Mouse (Mus musculus) neural tube, embryonic 13.5 days (tissue): Measurements from ENCODE around the gene Sp3. TPM values are rescaled to one million over a fixed set of nuclear protein-coding genes. Genes with fewer than 3 reads are reported as not detected.

Experiments used
- ATAC-seq: fragments of 200-750 bp; cut with Nextera tagmentation; 2 replicates; pipeline ENCODE4 v1.8.0; 2017; ENCODE audit warnings: low read depth, mild to moderate bottlenecking, moderate TSS enrichment, moderate library complexity
- H3K27ac ChIP-seq: fragments of 300-500 bp; sonication (generic); replicated peaks from 2 replicates; pipeline ENCODE4 v1.5.1; 2015; ENCODE audit warnings: moderate library complexity, mild to moderate bottlenecking, inconsistent platforms
- H3K27me3 ChIP-seq: fragments of 300-500 bp; sonication (generic); 2 replicates; pipeline ENCODE4 v1.6.1; 2015; ENCODE audit warnings: mild to moderate bottlenecking, inconsistent platforms
- H3K36me3 ChIP-seq: fragments of 300-500 bp; sonication (generic); 2 replicates; pipeline ENCODE4 v1.6.1; 2015; ENCODE audit warnings: mild to moderate bottlenecking, inconsistent platforms
- H3K4me1 ChIP-seq: fragments of 300-500 bp; sonication (generic); replicated peaks from 2 replicates; pipeline ENCODE4 v1.6.1; 2015; ENCODE audit warnings: inconsistent platforms
- H3K4me2 ChIP-seq: fragments of 300-500 bp; sonication (generic); 2 replicates; pipeline ENCODE4 v1.6.1; 2015; ENCODE audit warnings: inconsistent platforms, mild to moderate bottlenecking, moderate library complexity
- H3K4me3 ChIP-seq: fragments of 300-500 bp; sonication (generic); 2 replicates; pipeline ENCODE4 v1.5.1; 2015; ENCODE audit warnings: mild to moderate bottlenecking, inconsistent platforms
- H3K9ac ChIP-seq: fragments of 300-500 bp; sonication (generic); 2 replicates; pipeline ENCODE4 v1.6.1; 2015; ENCODE audit warnings: moderate library complexity, mild to moderate bottlenecking, inconsistent platforms
- H3K9me3 ChIP-seq: fragments of 300-500 bp; sonication (generic); 2 replicates; pipeline ENCODE4 v1.6.1; 2016; ENCODE audit warnings: inconsistent platforms
- WGBS: fragments of 180-500 bp; shearing (Covaris S2); methylation state at CpG from one replicate; pipeline ENCODE4 v1.1.7; 2015; 5-methylcytosine and 5-hydroxymethylcytosine counted together
- polyA plus RNA-seq: library from polyadenylated mRNA; unstranded; fragments of >200 nt; fragmentation: Nextera tagmentation; extraction: Ambion mirVana; gene quantifications from 2 replicates; pipeline ENCODE4 v1.2.1, GENCODE M21; 2015

Sp3 gene
- polyA plus RNA-seq, 1 experiment from 2014 or later: 39.7 TPM

- Histone ChIP-seq H3K4me3 (no peak overlapping the region), H3K4me1 (peaks cover 10% of the 10 kb centered on the region), H3K36me3 (peaks cover 4% of the 10 kb centered on the region; the same call in 1 of the 2 replicates), H3K27ac (no peak overlapping the region), H3K9me3 (0 out of 2 replicates have a peak, but pooled peaks cover 8% of the 10 kb centered on the region), H3K9ac (no peak overlapping the region), H3K27me3 (no peaks in the 10 kb centered on the region), H3K4me2 (no peak overlapping the region)
- no peak for ATAC-seq
- 30% methylated on average over 1 of the region's 1 CpGs for WGBS
Observed at GRCm38 (mm10) chr2:72985516-72985915, 5.3 kb upstream of the Sp3 start.

- 0 out of 2 replicates have a peak, but pooled peaks cover 8% of the 10 kb centered on the region for H3K9me3 ChIP-seq
- 57% methylated on average over 4 of the region's 4 CpGs for WGBS
- H3K9ac ChIP-seq: no peak overlapping the region
- no peak for ATAC-seq
- H3K4me3 ChIP-seq: no peak overlapping the region
- no peaks in the 10 kb centered on the region for H3K27me3 ChIP-seq
- H3K27ac ChIP-seq: no peak overlapping the region
- peaks cover 10% of the 10 kb centered on the region for H3K4me1 ChIP-seq
- peaks cover 4% of the 10 kb centered on the region; the same call in 1 of the 2 replicates for H3K36me3 ChIP-seq
- no peak overlapping the region for H3K4me2 ChIP-seq
Observed at GRCm38 (mm10) chr2:72984806-72985205, 4.6 kb upstream of the Sp3 start.

DNA sequence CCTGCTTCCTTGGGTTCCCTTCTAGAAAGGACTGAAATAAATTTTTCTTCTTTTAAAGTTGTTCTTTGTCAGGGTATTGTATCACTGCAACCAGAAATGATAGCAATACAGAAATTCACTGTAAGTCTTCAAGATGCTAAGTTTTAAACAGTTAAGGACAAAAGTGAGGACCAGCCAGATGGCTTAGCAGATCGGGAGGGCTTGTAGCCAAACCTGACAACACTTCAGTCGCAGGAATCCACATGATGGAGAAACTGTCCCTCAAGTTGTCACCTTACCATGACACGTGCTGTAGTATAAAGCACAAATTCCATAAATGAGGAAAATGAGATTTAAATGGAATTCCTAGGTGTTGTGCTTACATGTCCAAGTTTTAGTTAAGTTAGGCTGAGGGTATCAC lies 3.0 kb upstream of the Sp3 start:
- no peaks in the 10 kb centered on the region for H3K27me3 ChIP-seq
- no peak overlapping the region for H3K4me2 ChIP-seq
- 92% methylated on average over 3 of the region's 3 CpGs for WGBS
- H3K4me1 ChIP-seq: peaks cover 12% of the 10 kb centered on the region
- H3K36me3 ChIP-seq: no peaks in the 10 kb centered on the region
- H3K27ac ChIP-seq: no peak overlapping the region
- no peak for ATAC-seq
- no peaks in the 10 kb centered on the region for H3K9me3 ChIP-seq
- H3K9ac ChIP-seq: no peak overlapping the region
- H3K4me3 ChIP-seq: no peak overlapping the region

GRCm38 (mm10) chr2:72982110-72982785 lies 2.0 kb upstream of the Sp3 start:
- Histone ChIP-seq H3K4me3 (no peak overlapping the region), H3K9ac (no peak overlapping the region), H3K9me3 (no peaks in the 10 kb centered on the region), H3K27me3 (no peaks in the 10 kb centered on the region), H3K36me3 (no peaks in the 10 kb centered on the region), H3K4me1 (peaks cover 19% of the 10 kb centered on the region), H3K27ac (no peak overlapping the region), H3K4me2 (no peak overlapping the region)
- ATAC-seq: no peak
- WGBS: 93% methylated on average over 7 of the region's 7 CpGs

DNA sequence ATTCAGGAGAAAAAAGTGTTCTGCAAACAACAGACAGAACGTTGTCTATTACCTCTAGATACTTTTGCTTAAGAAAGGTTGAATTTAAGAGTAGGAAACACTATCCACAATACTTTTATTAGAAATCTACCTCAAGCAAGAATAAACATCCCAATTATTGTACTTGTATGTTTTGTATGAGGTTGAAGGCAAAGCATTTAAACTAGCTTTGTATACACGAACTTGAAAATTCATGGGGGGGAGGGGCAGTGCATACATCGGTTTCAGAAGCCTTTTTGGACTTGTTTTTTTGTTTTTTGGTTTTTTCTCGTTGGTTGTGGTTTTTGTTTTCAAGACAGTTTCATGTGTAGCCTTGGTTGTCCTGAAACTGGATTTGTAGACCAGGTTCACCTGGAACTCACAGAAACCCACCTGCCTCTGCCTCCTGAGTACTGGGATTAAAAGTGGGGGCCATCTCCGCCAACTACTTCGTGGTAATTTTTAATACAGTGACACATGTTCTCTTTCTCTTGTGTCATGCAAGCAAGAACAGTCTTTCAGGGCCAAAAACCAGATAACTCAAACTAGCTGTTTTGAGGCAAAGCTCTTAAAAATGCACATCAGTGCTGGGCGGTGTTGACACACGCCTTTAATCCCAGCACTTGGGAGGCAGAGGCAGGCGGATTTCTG lies 1.3 kb upstream of the Sp3 start:
- H3K4me3 ChIP-seq: peak overlapping the region; percentile 100

GRCm38 (mm10) chr2:72981075-72981420 lies 802 bp upstream of the Sp3 start:
- Histone ChIP-seq H3K27ac (peak overlapping the region; percentile 100), H3K36me3 (0 out of 2 replicates have a peak, but pooled peaks cover 1% of the 10 kb centered on the region), H3K27me3 (no peaks in the 10 kb centered on the region), H3K9ac (peak overlapping the region; percentile 100), H3K4me1 (peaks cover 31% of the 10 kb centered on the region), H3K9me3 (no peaks in the 10 kb centered on the region), H3K4me3 (peak overlapping the region; percentile 100), H3K4me2 (peak overlapping the region; percentile 64)
- no peak for ATAC-seq
- 14% methylated on average over 3 of the region's 3 CpGs for WGBS

More for the DNA sequence above, 1.3 kb upstream of the Sp3 start:
- 76% methylated on average over 9 of the region's 9 CpGs for WGBS
- H3K27ac ChIP-seq: peak overlapping the region; percentile 100
- peak overlapping the region; percentile 100; the same call in 1 of the 2 replicates for H3K9ac ChIP-seq
- peaks cover 26% of the 10 kb centered on the region for H3K4me1 ChIP-seq
- peak overlapping the region; percentile 64 for H3K4me2 ChIP-seq
- no peaks in the 10 kb centered on the region for H3K27me3 ChIP-seq
- no peaks in the 10 kb centered on the region for H3K36me3 ChIP-seq
- ATAC-seq: no peak
- H3K9me3 ChIP-seq: no peaks in the 10 kb centered on the region

DNA sequence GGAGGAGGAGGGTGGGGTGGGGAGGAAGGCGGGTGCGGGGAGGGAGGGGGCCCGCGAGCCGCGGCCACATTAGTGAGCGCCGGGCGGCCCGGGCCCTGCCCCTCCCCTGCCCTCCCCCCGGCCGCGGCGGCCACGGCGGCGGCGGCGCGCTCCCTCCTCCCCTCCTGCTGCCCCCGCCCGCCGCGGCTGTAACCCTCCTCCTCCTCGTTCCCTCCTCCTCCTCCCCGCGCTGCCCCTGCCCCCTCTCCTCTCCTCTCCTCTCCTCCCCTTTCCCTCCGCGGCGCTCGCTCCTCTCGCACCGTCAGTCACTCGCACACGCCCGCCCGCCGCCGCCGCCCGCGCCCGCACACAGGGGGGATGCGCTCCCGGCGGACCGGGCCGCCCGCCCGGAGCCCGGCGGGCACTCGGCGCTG lies 581 bp downstream of the Sp3 start:
- peak overlapping the region; percentile 100 for H3K4me3 ChIP-seq
- H3K4me1 ChIP-seq: peaks cover 38% of the 10 kb centered on the region
- 0 out of 2 replicates have a peak, but pooled peaks cover 5% of the 10 kb centered on the region for H3K36me3 ChIP-seq
- peak overlapping the region; percentile 64 for H3K4me2 ChIP-seq
- H3K27ac ChIP-seq: peak overlapping the region; percentile 100
- H3K27me3 ChIP-seq: no peaks in the 10 kb centered on the region
- H3K9me3 ChIP-seq: no peaks in the 10 kb centered on the region
- H3K9ac ChIP-seq: peak overlapping the region; percentile 100
- ATAC-seq: peak; percentile 81
- 0% methylated on average over 12 of the region's 54 CpGs for WGBS

- 1% methylated on average over 53 of the region's 107 CpGs for WGBS
- H3K9me3 ChIP-seq: no peaks in the 10 kb centered on the region
- peak; percentile 81 for ATAC-seq
- peak overlapping the region; percentile 100 for H3K4me3 ChIP-seq
- peak overlapping the region; percentile 64 for H3K4me2 ChIP-seq
- H3K27ac ChIP-seq: peak overlapping the region; percentile 100
- H3K36me3 ChIP-seq: 0 out of 2 replicates have a peak, but pooled peaks cover 5% of the 10 kb centered on the region
- peak overlapping the region; percentile 100 for H3K9ac ChIP-seq
- no peaks in the 10 kb centered on the region for H3K27me3 ChIP-seq
- peaks cover 36% of the 10 kb centered on the region for H3K4me1 ChIP-seq
Observed at GRCm38 (mm10) chr2:72978901-72979658, 1.2 kb downstream of the Sp3 start.

- Histone ChIP-seq H3K9ac (peak overlapping the region; percentile 100), H3K9me3 (no peaks in the 10 kb centered on the region), H3K4me3 (peak overlapping the region; percentile 100), H3K36me3 (0 out of 2 replicates have a peak, but pooled peaks cover 5% of the 10 kb centered on the region), H3K27ac (peak overlapping the region; percentile 100), H3K27me3 (no peaks in the 10 kb centered on the region), H3K4me2 (peak overlapping the region; percentile 64), H3K4me1 (peaks cover 40% of the 10 kb centered on the region)
- WGBS: under 1% methylated on average over 38 of the region's 38 CpGs
- ATAC-seq: peak; percentile 11
Observed at GRCm38 (mm10) chr2:72978473-72978872, 1.8 kb downstream of the Sp3 start.

- WGBS: 83% methylated on average over 1 of the region's 1 CpGs
Observed at GRCm38 (mm10) chr2:72977272-72977671, 3.0 kb downstream of the Sp3 start.

GRCm38 (mm10) chr2:72976036-72976435 lies 4.2 kb downstream of the Sp3 start:
- peaks cover 33% of the 10 kb centered on the region for H3K4me1 ChIP-seq
- peak overlapping the region; percentile 25 for H3K4me2 ChIP-seq
- peaks cover 12% of the 10 kb centered on the region for H3K36me3 ChIP-seq
- no peaks in the 10 kb centered on the region for H3K27me3 ChIP-seq
- no peak for ATAC-seq
- no peak overlapping the region for H3K9ac ChIP-seq
- H3K9me3 ChIP-seq: no peaks in the 10 kb centered on the region
- no peak overlapping the region for H3K4me3 ChIP-seq
- H3K27ac ChIP-seq: no peak overlapping the region

More at GRCm38 (mm10) chr2:72977272-72977671, 3.0 kb downstream of the Sp3 start:
- no peak for ATAC-seq
- Histone ChIP-seq H3K9me3 (no peaks in the 10 kb centered on the region), H3K4me2 (peak overlapping the region; percentile 45), H3K9ac (no peak overlapping the region), H3K27ac (no peak overlapping the region), H3K36me3 (0 out of 2 replicates have a peak, but pooled peaks cover 5% of the 10 kb centered on the region), H3K4me1 (peaks cover 40% of the 10 kb centered on the region), H3K4me3 (peak overlapping the region; percentile 16), H3K27me3 (no peaks in the 10 kb centered on the region)

- WGBS: 91% methylated on average over 6 of the region's 6 CpGs
- Histone ChIP-seq H3K4me1 (peaks cover 17% of the 10 kb centered on the region), H3K9ac (no peak overlapping the region), H3K27ac (no peak overlapping the region), H3K27me3 (no peaks in the 10 kb centered on the region), H3K9me3 (no peaks in the 10 kb centered on the region), H3K36me3 (peaks cover 35% of the 10 kb centered on the region), H3K4me2 (no peak overlapping the region), H3K4me3 (no peak overlapping the region)
- no peak for ATAC-seq
Observed at GRCm38 (mm10) chr2:72970831-72971230, 9.4 kb downstream of the Sp3 start.
